ENCODE assay signal across 8 mouse cellular contexts in the genomic region with DNA sequence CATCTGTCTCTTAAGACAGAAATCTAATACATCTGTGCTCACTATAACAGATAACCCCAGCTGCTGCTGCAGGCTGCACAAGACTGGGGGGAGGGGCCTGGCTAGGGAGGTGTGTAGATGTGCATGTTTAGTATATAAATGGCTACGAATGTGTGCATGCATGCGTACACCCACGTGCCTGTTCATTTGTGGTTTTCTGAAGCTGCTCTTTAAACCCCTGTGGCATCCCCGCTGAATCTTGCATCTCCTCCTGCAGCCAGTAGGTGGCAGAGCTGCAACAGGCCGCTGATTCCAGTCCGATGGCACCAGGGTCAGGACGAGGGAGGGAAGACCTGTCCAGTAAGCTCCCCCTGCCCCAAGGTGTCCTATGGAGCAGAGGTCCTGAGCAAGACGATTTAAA.
DNase-seq lines count a peak whose midpoint lies in the region; ATAC-seq and TF ChIP-seq lines count a peak whose summit lies in the region.

No protein-coding gene starts in this region.

- ATAC-seq in midbrain, postnatal 0 days (ENCODE audit: low FRiP score), result peak; percentile 60
- ATAC-seq in stomach, embryonic 14.5 days (ENCODE audit: insufficient number of reproducible peaks, insufficient read depth, low FRiP score, low read depth), result peak; percentile 42; the same call in 1 of the 2 replicates

- H3K27ac ChIP-seq in midbrain, postnatal 0 days (ENCODE audit: low read depth, low read length), result no peak overlapping the region
- no peak overlapping the region for H3K27ac ChIP-seq in stomach, embryonic 14.5 days (ENCODE audit: low read length)

- H3K9ac ChIP-seq in midbrain, postnatal 0 days (replicated peaks; ENCODE audit: low read length, poor library complexity, severe bottlenecking), result no peak overlapping the region
- H3K9ac ChIP-seq in stomach, embryonic 14.5 days (replicated peaks; ENCODE audit: low read depth, low read length), result no peak overlapping the region

- intact Hi-C loops in gastrocnemius, postnatal 36 days (cut with DNase I), result loop anchor here (5.0 to 10.0 kb wide), 2 partner anchors 149 to 797 kb away; no protein-coding TSS in a partner anchor
- intact Hi-C loops in left cerebral cortex, postnatal 4 days (cut with DNase I), result loop anchor here (5.0 to 10.0 kb wide), 3 partner anchors 259 to 663 kb away; partner anchors contain the start of gene Plxna4

- under 1% methylated on average over 8 of the region's 8 CpGs for WGBS in midbrain, postnatal 0 days
- 3% methylated on average over 8 of the region's 8 CpGs for WGBS in stomach, embryonic 14.5 days

- no peaks in the 10 kb centered on the region for H3K4me1 ChIP-seq in midbrain, postnatal 0 days (ENCODE audit: insufficient read depth, low read length)
- H3K4me1 ChIP-seq in stomach, embryonic 14.5 days (ENCODE audit: control insufficient read depth, insufficient read depth, low read length), result no peaks in the 10 kb centered on the region

- no peak overlapping the region for H3K4me3 ChIP-seq in midbrain, postnatal 0 days (ENCODE audit: low read depth, low read length)
- H3K4me3 ChIP-seq in stomach, embryonic 14.5 days (ENCODE audit: low read depth, low read length), result no peak overlapping the region

- H3K9me3 ChIP-seq in midbrain, postnatal 0 days (ENCODE audit: low read length), result no peaks in the 10 kb centered on the region
- no peaks in the 10 kb centered on the region for H3K9me3 ChIP-seq in stomach, embryonic 14.5 days (ENCODE audit: control insufficient read depth, low read depth, low read length)

- peak overlapping the region; percentile 26; the same call in 1 of the 2 replicates for H3K4me2 ChIP-seq in midbrain, postnatal 0 days (ENCODE audit: low read depth, low read length, poor library complexity, severe bottlenecking)
- no peak overlapping the region for H3K4me2 ChIP-seq in stomach, embryonic 14.5 days (replicated peaks; ENCODE audit: low read depth, low read length)

- H3K36me3 ChIP-seq in midbrain, postnatal 0 days (ENCODE audit: insufficient read depth, low read length), result no peaks in the 10 kb centered on the region
- H3K36me3 ChIP-seq in stomach, embryonic 14.5 days (ENCODE audit: control insufficient read depth, insufficient read depth, low read length), result no peaks in the 10 kb centered on the region

- peak; percentile 7 to 33 for DNase-seq in spleen, adult 18-20 months
- no peak for DNase-seq in spleen, adult 12 weeks (ENCODE audit: low spot score)
- DNase-seq in embryo, embryonic 11 days, result peak; percentile 83
- peak; percentile 57 to 60 for DNase-seq in gastrocnemius, postnatal 36 days
- peak; percentile 61 for DNase-seq in kidney, adult 11 months
- DNase-seq in left cerebral cortex, postnatal 4 days, result peak; percentile 73
- DNase-seq in midbrain, postnatal 0 days (ENCODE audit: low spot score), result peak; percentile 74

- peak; percentile 97 for TF ChIP-seq CTCF in midbrain, postnatal 0 days (IDR thresholded peaks at IDR 0.05)

- H3K27me3 ChIP-seq in midbrain, postnatal 0 days (ENCODE audit: insufficient read depth, low read length), result no peaks in the 10 kb centered on the region
- no peaks in the 10 kb centered on the region for H3K27me3 ChIP-seq in stomach, embryonic 14.5 days (ENCODE audit: control insufficient read depth, insufficient read depth, low read length)
